Mouse (Mus musculus) C2C12 (cell line): Measurements from ENCODE around the gene Ldlr.

ENCODE experiments used
- CTCF ChIP-seq: IDR thresholded peaks from one replicate; pipeline ENCODE4 v1.5.1; 2011; ENCODE audit not compliant: control insufficient read depth, insufficient read depth, insufficient read length
- FOSL1 ChIP-seq: IDR thresholded peaks from one replicate; pipeline ENCODE4 v1.8.0; 2011; ENCODE audit warnings: mild to moderate bottlenecking, low read length; ENCODE audit not compliant: poor library complexity, insufficient read depth, severe bottlenecking
- MAX ChIP-seq: IDR thresholded peaks from one replicate; pipeline ENCODE4 v1.6.1; 2011; ENCODE audit warnings: mild to moderate bottlenecking, control low read depth
- MYOD1 ChIP-seq: IDR thresholded peaks from one replicate; pipeline ENCODE4 v1.6.1; 2011; ENCODE audit warnings: low read depth; ENCODE audit not compliant: control insufficient read depth, insufficient read length
- MYOG ChIP-seq: IDR thresholded peaks from one replicate; pipeline ENCODE4 v1.6.1; 2011; ENCODE audit not compliant: control insufficient read depth, insufficient read length; ENCODE audit errors: extremely low read depth
- USF1 ChIP-seq: IDR thresholded peaks from one replicate; pipeline ENCODE4 v1.6.1; 2011; ENCODE audit warnings: low read depth, mild to moderate bottlenecking, control low read depth, moderate library complexity

DNA sequence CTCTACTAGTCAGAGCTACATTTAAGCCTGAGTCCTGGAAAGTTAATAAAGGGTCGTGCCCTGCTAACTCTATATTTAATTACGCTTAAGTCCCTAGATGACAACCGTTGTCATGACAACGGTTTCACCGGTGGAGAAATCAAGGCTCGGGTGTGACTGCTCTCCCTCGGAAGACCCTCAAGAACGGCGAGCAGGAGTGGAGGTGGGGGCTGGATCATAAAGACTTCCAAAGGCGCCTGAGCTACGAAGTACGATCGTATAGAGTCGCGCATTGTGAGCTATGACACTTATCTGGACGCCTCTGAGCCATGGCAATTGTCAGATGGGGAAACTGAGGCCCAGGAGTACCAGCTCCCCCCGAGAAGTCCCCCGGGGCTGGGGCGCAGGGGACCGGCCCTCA is 36.4 kb downstream of the Ldlr start:
- TF ChIP-seq CTCF = no peak
- TF ChIP-seq USF1 = no peak
- no peak for TF ChIP-seq MAX
- no peak for TF ChIP-seq MYOG
- no peak for TF ChIP-seq MYOD1
- no peak for TF ChIP-seq FOSL1
